Mouse (Mus musculus) C2C12 (cell line): Measurements from ENCODE around the gene Fam192a. TPM values are rescaled to one million over a fixed set of nuclear protein-coding genes. Genes with fewer than 3 reads are reported as not detected.

Experiments
- H3K27me3 ChIP-seq: one replicate; pipeline ENCODE4 v1.6.1; 2011; ENCODE audit not compliant: control insufficient read depth, insufficient read depth, insufficient read length
- H3K36me3 ChIP-seq: one replicate; pipeline ENCODE4 v1.6.1; 2011; ENCODE audit not compliant: control insufficient read depth, insufficient read depth
- H3K4me3 ChIP-seq: one replicate; pipeline ENCODE4 v1.5.1; 2011; ENCODE audit warnings: mild to moderate bottlenecking, control low read depth; ENCODE audit not compliant: poor library complexity, insufficient read depth, severe bottlenecking
- H3K79me2 ChIP-seq: one replicate; pipeline ENCODE4 v1.6.1; 2011; ENCODE audit not compliant: control insufficient read depth, insufficient read depth
- H3K79me3 ChIP-seq: one replicate; pipeline ENCODE4 v1.6.1; 2011; ENCODE audit warnings: low read depth, control low read depth
- H3ac ChIP-seq: one replicate; pipeline ENCODE3; 2011; ENCODE audit warnings: low read depth; ENCODE audit not compliant: control insufficient read depth, insufficient read length
- CEBPB ChIP-seq: IDR thresholded peaks from one replicate; pipeline ENCODE4 v1.6.1; 2011; ENCODE audit warnings: low read depth, mild to moderate bottlenecking, control low read depth, moderate library complexity
- CTCF ChIP-seq: IDR thresholded peaks from one replicate; pipeline ENCODE4 v1.5.1; 2011; ENCODE audit not compliant: control insufficient read depth, insufficient read depth, insufficient read length
- FOSL1 ChIP-seq: IDR thresholded peaks from one replicate; pipeline ENCODE4 v1.8.0; 2011; ENCODE audit warnings: mild to moderate bottlenecking, low read length; ENCODE audit not compliant: poor library complexity, insufficient read depth, severe bottlenecking
- MAX ChIP-seq: IDR thresholded peaks from one replicate; pipeline ENCODE4 v1.6.1; 2011; ENCODE audit warnings: mild to moderate bottlenecking, control low read depth
- MYOD1 ChIP-seq: IDR thresholded peaks from one replicate; pipeline ENCODE4 v1.6.1; 2011; ENCODE audit warnings: low read depth; ENCODE audit not compliant: control insufficient read depth, insufficient read length
- MYOG ChIP-seq: IDR thresholded peaks from one replicate; pipeline ENCODE4 v1.6.1; 2011; ENCODE audit not compliant: control insufficient read depth, insufficient read length; ENCODE audit errors: extremely low read depth
- USF1 ChIP-seq: IDR thresholded peaks from one replicate; pipeline ENCODE4 v1.6.1; 2011; ENCODE audit warnings: low read depth, mild to moderate bottlenecking, control low read depth, moderate library complexity
- polyA plus RNA-seq: library from polyadenylated mRNA; unstranded; fragments of >200 nt; fragmentation: generic; extraction: Trizol; gene quantifications from one replicate; pipeline ENCODE4 v1.2.1, GENCODE M21; 2012; ENCODE audit warnings: missing spikeins

The Fam192a gene
- polyA plus RNA-seq, 1 experiment: 23.6 TPM

GRCm38 (mm10) chr8:94549041-94549440 is 52.8 kb downstream of the Fam192a start:
- H3K36me3 ChIP-seq: peaks cover 9% of the 10 kb centered on the region
- peaks cover under 1% of the 10 kb centered on the region for H3K79me2 ChIP-seq
- H3K27me3 ChIP-seq: no peaks in the 10 kb centered on the region
- no peak overlapping the region for H3ac ChIP-seq
- H3K4me3 ChIP-seq: no peak overlapping the region
- no peaks in the 10 kb centered on the region for H3K79me3 ChIP-seq
- no peak for TF ChIP-seq CTCF
- TF ChIP-seq USF1: no peak
- TF ChIP-seq MAX: no peak
- TF ChIP-seq CEBPB: no peak

GRCm38 (mm10) chr8:94543981-94544380 is 57.8 kb downstream of the Fam192a start:
- Histone ChIP-seq H3K79me3 (peaks cover 2% of the 10 kb centered on the region), H3K79me2 (peaks cover 30% of the 10 kb centered on the region), H3K27me3 (no peaks in the 10 kb centered on the region), H3K36me3 (peaks cover 4% of the 10 kb centered on the region), H3K4me3 (no peak overlapping the region), H3ac (no peak overlapping the region)
- no peak for TF ChIP-seq MAX
- TF ChIP-seq CEBPB: no peak
- TF ChIP-seq MYOG: no peak
- no peak for TF ChIP-seq FOSL1
- TF ChIP-seq CTCF: no peak
- no peak for TF ChIP-seq MYOD1
- no peak for TF ChIP-seq USF1

- peaks cover 4% of the 10 kb centered on the region for H3K79me3 ChIP-seq
- H3ac ChIP-seq: no peak overlapping the region
- H3K4me3 ChIP-seq: no peak overlapping the region
- H3K79me2 ChIP-seq: peaks cover 37% of the 10 kb centered on the region
- no peaks in the 10 kb centered on the region for H3K27me3 ChIP-seq
- no peaks in the 10 kb centered on the region for H3K36me3 ChIP-seq
- peak; percentile 35 for TF ChIP-seq MYOD1
- no peak for TF ChIP-seq FOSL1
Measured at GRCm38 (mm10) chr8:94540889-94541795, 60.7 kb downstream of the Fam192a start.

GRCm38 (mm10) chr8:94540025-94540424 is 61.8 kb downstream of the Fam192a start:
- Histone ChIP-seq H3ac (no peak overlapping the region), H3K4me3 (no peak overlapping the region), H3K79me3 (peaks cover 4% of the 10 kb centered on the region), H3K79me2 (peaks cover 49% of the 10 kb centered on the region), H3K27me3 (no peaks in the 10 kb centered on the region), H3K36me3 (no peaks in the 10 kb centered on the region)
- no peak for TF ChIP-seq MYOD1
- TF ChIP-seq USF1: peak; percentile 35

GRCm38 (mm10) chr8:94537456-94537855 is 64.3 kb downstream of the Fam192a start:
- no peak overlapping the region for H3K4me3 ChIP-seq
- H3K27me3 ChIP-seq: no peaks in the 10 kb centered on the region
- H3K79me2 ChIP-seq: peaks cover 51% of the 10 kb centered on the region
- no peaks in the 10 kb centered on the region for H3K36me3 ChIP-seq
- no peak overlapping the region for H3ac ChIP-seq
- no peak for TF ChIP-seq CEBPB
- TF ChIP-seq MYOG: no peak
- no peak for TF ChIP-seq MYOD1
- H3K79me3 ChIP-seq: peaks cover 10% of the 10 kb centered on the region

- H3K27me3 ChIP-seq: no peaks in the 10 kb centered on the region
- peaks cover 10% of the 10 kb centered on the region for H3K79me3 ChIP-seq
- TF ChIP-seq USF1 (no peak), MAX (no peak), CEBPB (no peak), CTCF (no peak), MYOD1 (no peak), FOSL1 (no peak), MYOG (no peak)
- H3ac ChIP-seq: no peak overlapping the region
- H3K36me3 ChIP-seq: no peaks in the 10 kb centered on the region
- H3K4me3 ChIP-seq: no peak overlapping the region
- peaks cover 45% of the 10 kb centered on the region for H3K79me2 ChIP-seq
Measured at GRCm38 (mm10) chr8:94535631-94536030, 66.2 kb downstream of the Fam192a start.
